Comparison of ENCODE assay signal across 15 mouse cellular contexts in the genomic region with DNA sequence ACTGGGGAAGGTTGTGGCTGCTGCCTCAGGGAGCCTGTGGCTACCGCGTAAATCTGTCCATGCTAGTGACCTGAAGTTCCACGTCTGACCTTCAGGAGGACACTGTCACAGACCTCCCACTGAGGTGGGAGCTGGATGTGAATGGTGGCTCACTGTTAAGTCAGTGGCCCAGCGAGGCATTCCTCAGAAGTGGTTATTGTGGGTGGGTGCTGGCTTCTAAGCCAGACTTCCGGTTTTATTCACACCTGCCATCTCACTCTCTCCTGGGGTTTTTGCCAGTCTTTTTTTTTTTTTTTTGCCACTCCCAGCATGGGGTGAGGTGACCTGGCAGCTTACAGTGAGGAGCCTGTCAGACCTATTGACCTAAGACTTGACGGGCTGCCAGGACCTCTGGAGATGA. TPM values are rescaled to one million over a fixed set of nuclear protein-coding genes. Genes with fewer than 3 reads are reported as not detected.
DNase-seq lines count a peak whose midpoint lies in the region; ATAC-seq and TF ChIP-seq lines count a peak whose summit lies in the region.
"Had no signal": no experiment of that assay in that cellular context is flagged by ENCODE, and none has a peak within 500 bp of the region (broad histone marks: within the 10 kb centered on the region; RNA-seq: fewer than 3 reads in every experiment).

No protein-coding gene starts in this region.

- no peaks in the 10 kb centered on the region for H3K27me3 ChIP-seq in liver, embryonic 14.5 days (ENCODE audit: control insufficient read depth, insufficient read depth, low read length)
- peaks cover 6% of the 10 kb centered on the region for H3K27me3 ChIP-seq in liver, embryonic 12.5 days (replicated peaks)
- H3K27me3 ChIP-seq in MEL (ENCODE audit: control insufficient read depth in 1 of 2, insufficient read depth in 2 of 2, low read length in 2 of 2) = peaks cover 0 to 3% of the 10 kb centered on the region in 2 experiments; a peak in 3 of 4 replicates
- no peaks in the 10 kb centered on the region for H3K27me3 ChIP-seq in intestine, embryonic 16.5 days (replicated peaks; ENCODE audit: control insufficient read depth, insufficient read depth, low read length)
- no peaks in the 10 kb centered on the region for H3K27me3 ChIP-seq in stomach, embryonic 14.5 days (ENCODE audit: control insufficient read depth, insufficient read depth, low read length)
- H3K27me3 ChIP-seq: heart, embryonic 15.5 days had no signal

- no peak for ATAC-seq in liver, embryonic 14.5 days (ENCODE audit: insufficient read depth)
- ATAC-seq in liver, embryonic 12.5 days = no peak
- peak; percentile 16; the same call in 1 of the 2 replicates for ATAC-seq in intestine, embryonic 16.5 days
- ATAC-seq in stomach, embryonic 14.5 days (ENCODE audit: insufficient number of reproducible peaks, insufficient read depth, low FRiP score, low read depth) = no peak
- no peak for ATAC-seq in erythroblast, adult 5-6 weeks (replicated peaks; ENCODE audit: low FRiP score, poor library complexity, severe bottlenecking)

- 33% methylated on average over 6 of the region's 6 CpGs for WGBS in liver, embryonic 14.5 days (ENCODE audit: insufficient replicate concordance)
- 35% methylated on average over 6 of the region's 6 CpGs for WGBS in liver, embryonic 12.5 days (ENCODE audit: insufficient replicate concordance)
- WGBS in intestine, embryonic 16.5 days = 35% methylated on average over 6 of the region's 6 CpGs
- 17% methylated on average over 6 of the region's 6 CpGs for WGBS in stomach, embryonic 14.5 days

- DNase-seq in liver, embryonic 14.5 days (ENCODE audit: low read depth in 3 of 3, low spot score in 3 of 3) = no peak
- no peak for DNase-seq in MEL (ENCODE audit: low read depth, low spot score)
- DNase-seq in ovary, postnatal 36 days (ENCODE audit: low spot score) = no peak
- DNase-seq in kidney, adult 8-10 months = no peak
- DNase-seq: cerebellum, postnatal 25 days; layer of hippocampus, adult 9-11 months; lung, postnatal 14 days; retina, postnatal 1 day had no signal

- TF ChIP-seq EP300 in liver, embryonic 14.5 days (IDR thresholded peaks at IDR 0.05; ENCODE audit: low read depth) = no peak
- TF ChIP-seq EP300 in MEL (IDR thresholded peaks at IDR 0.05; ENCODE audit: low read depth in 1 of 2, low read length in 2 of 2) = no peak

- H3K79me2 ChIP-seq in MEL (ENCODE audit: control insufficient read depth, insufficient read depth, low read length, poor library complexity) = no peaks in the 10 kb centered on the region

- no peak overlapping the region for H3K27ac ChIP-seq in liver, embryonic 14.5 days
- no peak overlapping the region for H3K27ac ChIP-seq in liver, embryonic 12.5 days
- no peak overlapping the region for H3K27ac ChIP-seq in MEL (ENCODE audit: control insufficient read depth, low read depth, low read length)
- H3K27ac ChIP-seq in intestine, embryonic 16.5 days (ENCODE audit: low read length) = no peak overlapping the region
- peak overlapping the region; percentile 52; the same call in 1 of the 2 replicates for H3K27ac ChIP-seq in stomach, embryonic 14.5 days (ENCODE audit: low read length)
- H3K27ac ChIP-seq: heart, embryonic 15.5 days; limb, embryonic 10.5 days had no signal

- no peak for TF ChIP-seq POLR2A in MEL (IDR thresholded peaks at IDR 0.05; ENCODE audit: control insufficient read depth in 1 of 2, insufficient read depth in 1 of 2, low read depth in 1 of 2, low read length in 2 of 2, poor library complexity in 1 of 2)

- TF ChIP-seq RAD21 in MEL (IDR thresholded peaks at IDR 0.05; ENCODE audit: low read depth, low read length) = no peak

- H3K9ac ChIP-seq in liver, embryonic 14.5 days (replicated peaks) = no peak overlapping the region
- no peak overlapping the region for H3K9ac ChIP-seq in liver, embryonic 12.5 days
- no peak overlapping the region for H3K9ac ChIP-seq in MEL (ENCODE audit: control insufficient read depth, low read depth, low read length, poor library complexity, severe bottlenecking)
- H3K9ac ChIP-seq in intestine, embryonic 16.5 days (ENCODE audit: low read depth, low read length) = no peak overlapping the region
- H3K9ac ChIP-seq in stomach, embryonic 14.5 days (replicated peaks; ENCODE audit: low read depth, low read length) = no peak overlapping the region
- H3K9ac ChIP-seq: heart, embryonic 15.5 days had no signal

- no peaks in the 10 kb centered on the region for H3K4me1 ChIP-seq in liver, embryonic 14.5 days (replicated peaks; ENCODE audit: control insufficient read depth in 2 of 2, insufficient read depth in 2 of 2, low read length in 1 of 2)
- no peaks in the 10 kb centered on the region for H3K4me1 ChIP-seq in liver, embryonic 12.5 days
- H3K4me1 ChIP-seq in MEL (ENCODE audit: control insufficient read depth in 1 of 2, insufficient read depth in 2 of 2, low read length in 2 of 2) = peaks cover 0 to 4% of the 10 kb centered on the region in 2 experiments; a peak in 2 of 4 replicates
- peaks cover 11% of the 10 kb centered on the region; the same call in 1 of the 2 replicates for H3K4me1 ChIP-seq in intestine, embryonic 16.5 days (ENCODE audit: control insufficient read depth, insufficient read depth, low read length)
- peaks cover 11% of the 10 kb centered on the region; the same call in 1 of the 2 replicates for H3K4me1 ChIP-seq in stomach, embryonic 14.5 days (ENCODE audit: control insufficient read depth, insufficient read depth, low read length)

- TF ChIP-seq CTCF in liver, embryonic 14.5 days (IDR thresholded peaks at IDR 0.05; ENCODE audit: low read depth) = peak; percentile 12; the same call in 1 of the 2 replicates
- TF ChIP-seq CTCF in MEL (IDR thresholded peaks at IDR 0.05 in 2 of 3, conservative IDR thresholded peaks at IDR 0.05 in 1 of 3; ENCODE audit: control insufficient read depth in 1 of 3, insufficient read depth in 1 of 3, low read depth in 2 of 3, low read length in 3 of 3, poor library complexity in 1 of 3, severe bottlenecking in 1 of 3) = no peak

- H3K4me3 ChIP-seq in liver, embryonic 14.5 days (ENCODE audit: insufficient read depth in 1 of 2, low read depth in 2 of 2, low read length in 2 of 2) = no peak overlapping the region
- H3K4me3 ChIP-seq in liver, embryonic 12.5 days = no peak overlapping the region
- no peak overlapping the region for H3K4me3 ChIP-seq in MEL (ENCODE audit: control insufficient read depth in 1 of 2, insufficient read depth in 1 of 2, low read depth in 2 of 2, low read length in 2 of 2)
- no peak overlapping the region for H3K4me3 ChIP-seq in intestine, embryonic 16.5 days (ENCODE audit: low read length)
- no peak overlapping the region for H3K4me3 ChIP-seq in stomach, embryonic 14.5 days (ENCODE audit: low read depth, low read length)
- H3K4me3 ChIP-seq: erythroblast, embryonic 14.5 days; heart, embryonic 15.5 days; limb, embryonic 10.5 days had no signal

- H3K4me2 ChIP-seq in liver, embryonic 14.5 days (ENCODE audit: low read depth) = no peak overlapping the region
- H3K4me2 ChIP-seq in liver, embryonic 12.5 days = no peak overlapping the region
- no peak overlapping the region for H3K4me2 ChIP-seq in intestine, embryonic 16.5 days (ENCODE audit: low read depth, low read length)
- no peak overlapping the region for H3K4me2 ChIP-seq in stomach, embryonic 14.5 days (replicated peaks; ENCODE audit: low read depth, low read length)
- H3K4me2 ChIP-seq: heart, embryonic 15.5 days had no signal

- H3K36me3 ChIP-seq in liver, embryonic 14.5 days (replicated peaks; ENCODE audit: control insufficient read depth, insufficient read depth, low read depth) = no peaks in the 10 kb centered on the region
- H3K36me3 ChIP-seq in liver, embryonic 12.5 days = no peaks in the 10 kb centered on the region
- H3K36me3 ChIP-seq in MEL (ENCODE audit: control insufficient read depth in 1 of 2, insufficient read depth in 2 of 2, low read length in 2 of 2) = no peaks in the 10 kb centered on the region
- no peaks in the 10 kb centered on the region for H3K36me3 ChIP-seq in intestine, embryonic 16.5 days (ENCODE audit: control insufficient read depth, insufficient read depth, low read length)
- H3K36me3 ChIP-seq in stomach, embryonic 14.5 days (ENCODE audit: control insufficient read depth, insufficient read depth, low read length) = no peaks in the 10 kb centered on the region
- H3K36me3 ChIP-seq: heart, embryonic 15.5 days; limb, embryonic 10.5 days had no signal

- no peaks in the 10 kb centered on the region for H3K9me3 ChIP-seq in liver, embryonic 14.5 days (ENCODE audit: control insufficient read depth, low read length)
- H3K9me3 ChIP-seq in liver, embryonic 12.5 days (replicated peaks) = no peaks in the 10 kb centered on the region
- H3K9me3 ChIP-seq in MEL (replicated peaks; ENCODE audit: insufficient read depth, low read length) = no peaks in the 10 kb centered on the region
- no peaks in the 10 kb centered on the region for H3K9me3 ChIP-seq in intestine, embryonic 16.5 days (ENCODE audit: control insufficient read depth, low read length)
- H3K9me3 ChIP-seq in stomach, embryonic 14.5 days (ENCODE audit: control insufficient read depth, low read depth, low read length) = no peaks in the 10 kb centered on the region
- H3K9me3 ChIP-seq: heart, embryonic 15.5 days; limb, embryonic 10.5 days had no signal

RNA-seq across cellular contexts. Expression of gene Fos, which starts 43.3 kb away (rescaled TPM):
- polyA plus RNA-seq in liver, embryonic 14.5 days (2012; rRNA removed) = 0.79 and 0.83 TPM in 2 replicates
- polyA plus RNA-seq in liver, embryonic 14.5 days (2014; fragmentation: Nextera tagmentation; extraction: Ambion mirVana) = 0.61 and 0.71 TPM in 2 replicates
- 1.4 and 1.5 TPM in 2 replicates for polyA plus RNA-seq in liver, embryonic 12.5 days (2016; fragmentation: Nextera tagmentation; extraction: Ambion mirVana)
- 0.56 and 1.4 TPM in 2 replicates for total RNA-seq in MEL (2012; rRNA removed)
- under 1 TPM in 1 of 2 experiments, not detected in 1; 0.81 TPM for polyA plus RNA-seq in MEL (2012; ENCODE audit: insufficient read depth in 1 of 2, insufficient read length in 2 of 2, low read depth in 1 of 2, low replicate concordance in 2 of 2, missing spikeins in 1 of 2)
- 6.4 and 6.6 TPM in 2 replicates for polyA plus RNA-seq in intestine, embryonic 16.5 days (2015; fragmentation: Nextera tagmentation; extraction: Ambion mirVana)
- 8.6 and 9.1 TPM in 2 replicates for polyA plus RNA-seq in stomach, embryonic 14.5 days (2014; fragmentation: Nextera tagmentation; extraction: Ambion mirVana)
- total RNA-seq in erythroblast, adult 5-6 weeks (2015; ENCODE audit: low replicate concordance) = 40.3 and 41.9 TPM in 2 replicates
- 25.0 and 32.1 TPM in 2 replicates for total RNA-seq in erythroblast, adult 5-6 weeks (2017; ENCODE audit: low replicate concordance)

RNA-seq across cellular contexts. Expression of gene Tmed10, which starts 55.8 kb away (rescaled TPM):
- polyA plus RNA-seq in liver, embryonic 14.5 days (2012; rRNA removed) = 43.7 and 67.2 TPM in 2 replicates
- polyA plus RNA-seq in liver, embryonic 14.5 days (2014; fragmentation: Nextera tagmentation; extraction: Ambion mirVana) = 174 and 175 TPM in 2 replicates
- 194 and 195 TPM in 2 replicates for polyA plus RNA-seq in liver, embryonic 12.5 days (2016; fragmentation: Nextera tagmentation; extraction: Ambion mirVana)
- 60.2 and 61.6 TPM in 2 replicates for total RNA-seq in MEL (2012; rRNA removed)
- 100 to 1,000 TPM in 1 of 2 experiments, 10 to 100 TPM in 1; 45.7 to 229 TPM for polyA plus RNA-seq in MEL (2012; ENCODE audit: insufficient read depth in 1 of 2, insufficient read length in 2 of 2, low read depth in 1 of 2, low replicate concordance in 2 of 2, missing spikeins in 1 of 2)
- polyA plus RNA-seq in intestine, embryonic 16.5 days (2015; fragmentation: Nextera tagmentation; extraction: Ambion mirVana) = 346 and 352 TPM in 2 replicates
- polyA plus RNA-seq in stomach, embryonic 14.5 days (2014; fragmentation: Nextera tagmentation; extraction: Ambion mirVana) = 386 and 405 TPM in 2 replicates
- 79.6 and 96.5 TPM in 2 replicates for total RNA-seq in erythroblast, adult 5-6 weeks (2015; ENCODE audit: low replicate concordance)
- 29.9 and 45.4 TPM in 2 replicates for total RNA-seq in erythroblast, adult 5-6 weeks (2017; ENCODE audit: low replicate concordance)
